Mouse (Mus musculus) yolk sac, embryonic 10.5 days (tissue): Measurements from ENCODE around the gene Atp5c1.

Source experiments
- DNase-seq: peaks from one replicate; pipeline ENCODE4 v3.0.0-alpha.2; 2017; ENCODE audit warnings: low spot score

Atp5c1 gene

GRCm38 (mm10) chr2:10050878-10051277 lies 29.4 kb downstream of the Atp5c1 start:
- no peak for DNase-seq

DNA sequence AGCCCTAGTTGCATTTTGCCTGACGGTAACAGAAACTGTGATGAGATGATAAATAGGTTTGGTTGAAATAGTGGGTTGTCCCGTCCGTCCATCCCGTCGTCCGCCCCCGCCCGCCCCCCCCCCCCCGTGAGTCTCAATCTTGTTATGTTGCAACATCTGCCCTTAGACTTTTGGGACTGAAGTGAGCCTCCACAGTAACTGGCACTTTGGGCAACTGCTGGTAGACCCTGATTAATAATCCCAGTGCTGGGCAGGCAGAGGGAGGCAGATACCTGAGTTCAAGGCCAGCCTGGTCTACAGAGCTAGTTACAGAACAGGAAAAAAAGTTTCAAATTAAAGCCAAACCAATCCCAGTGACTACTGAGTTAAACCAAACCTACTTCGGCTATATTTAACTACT lies 30.9 kb downstream of the Atp5c1 start:
- no peak for DNase-seq

GRCm38 (mm10) chr2:10048461-10048860 lies 31.8 kb downstream of the Atp5c1 start, which contains the start of gene Taf3:
Gene Taf3, minus strand, starts transcription at chr2:10048596.
- peak; percentile 88 for DNase-seq

DNA sequence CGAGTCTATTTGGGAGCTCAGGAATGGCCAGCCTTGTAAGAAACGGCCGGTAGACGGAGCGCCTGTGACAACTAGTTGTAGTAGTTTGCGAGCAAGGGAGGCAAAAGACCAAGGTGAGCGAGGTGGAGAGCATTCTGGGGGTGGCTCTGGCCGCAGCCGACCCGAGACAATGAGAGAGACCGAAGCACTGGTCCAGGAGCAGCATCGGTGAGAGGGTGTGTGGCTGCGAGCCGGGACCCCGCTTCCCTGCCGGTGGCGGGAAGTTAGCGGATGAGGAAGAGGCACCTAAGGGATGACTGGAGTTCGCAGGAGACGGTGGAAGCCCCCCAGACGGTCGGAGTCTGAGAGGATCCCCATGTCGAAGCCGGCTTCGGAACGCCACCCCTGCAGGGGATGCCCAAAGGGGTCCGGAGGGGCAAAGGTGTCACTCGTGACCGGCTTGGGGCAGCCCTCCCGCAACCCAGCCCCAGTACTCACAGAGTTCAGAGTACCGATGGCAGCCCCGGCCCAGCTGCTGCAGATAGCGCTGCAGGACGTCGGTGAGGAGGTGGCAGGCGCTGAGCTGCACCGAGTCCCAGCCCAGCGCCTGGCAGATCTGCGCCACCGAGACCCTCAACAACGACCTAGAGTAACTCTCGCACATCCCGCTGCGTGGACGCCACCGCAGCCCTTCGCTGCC lies 32.4 kb downstream of the Atp5c1 start:
- DNase-seq = peak; percentile 24

- no peak for DNase-seq
These were observed 45.3 kb downstream of the Atp5c1 start for GRCm38 (mm10) chr2:10034976-10035375.

DNA sequence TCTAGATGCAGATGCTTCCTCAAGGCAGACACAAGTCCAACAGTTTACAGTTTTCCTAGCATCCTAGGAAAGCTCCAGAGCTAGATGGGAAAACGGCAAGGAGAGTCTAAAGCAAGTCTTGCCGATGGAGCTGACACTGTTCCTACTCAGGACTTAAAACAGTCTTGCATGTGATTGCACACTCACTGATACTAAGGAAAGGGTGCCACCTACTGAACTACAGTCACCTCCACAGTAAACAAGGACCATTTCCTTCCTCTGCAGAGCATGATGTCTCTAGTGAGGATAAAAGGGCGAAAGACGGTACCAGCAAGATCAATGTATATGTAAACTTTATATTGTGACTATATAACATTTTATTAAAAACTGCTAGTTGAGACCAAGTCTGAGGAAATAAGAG lies 46.6 kb downstream of the Atp5c1 start:
- DNase-seq = no peak

DNA sequence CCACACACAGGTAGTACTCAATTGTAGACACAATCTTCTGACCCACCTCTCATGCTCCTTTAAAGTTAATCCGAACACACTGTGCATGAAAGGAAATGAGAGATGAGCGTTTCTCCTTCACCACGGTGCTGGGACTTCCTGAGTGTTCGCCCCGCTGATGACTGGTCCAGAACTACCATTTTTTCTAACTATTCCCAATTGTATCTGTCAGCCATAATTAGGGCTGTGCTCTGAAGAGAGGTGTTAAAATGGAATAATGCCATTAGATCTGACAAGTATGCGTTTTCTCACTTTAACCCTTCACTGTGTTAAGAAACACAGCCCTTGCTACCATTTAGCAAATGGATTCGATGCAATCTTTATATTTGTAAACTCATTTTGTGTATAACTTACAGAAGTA lies 50.6 kb downstream of the Atp5c1 start:
- DNase-seq = no peak

GRCm38 (mm10) chr2:10024264-10024663 lies 56.0 kb downstream of the Atp5c1 start:
- no peak for DNase-seq

GRCm38 (mm10) chr2:10021296-10021695 lies 59.0 kb downstream of the Atp5c1 start:
- no peak for DNase-seq

DNA sequence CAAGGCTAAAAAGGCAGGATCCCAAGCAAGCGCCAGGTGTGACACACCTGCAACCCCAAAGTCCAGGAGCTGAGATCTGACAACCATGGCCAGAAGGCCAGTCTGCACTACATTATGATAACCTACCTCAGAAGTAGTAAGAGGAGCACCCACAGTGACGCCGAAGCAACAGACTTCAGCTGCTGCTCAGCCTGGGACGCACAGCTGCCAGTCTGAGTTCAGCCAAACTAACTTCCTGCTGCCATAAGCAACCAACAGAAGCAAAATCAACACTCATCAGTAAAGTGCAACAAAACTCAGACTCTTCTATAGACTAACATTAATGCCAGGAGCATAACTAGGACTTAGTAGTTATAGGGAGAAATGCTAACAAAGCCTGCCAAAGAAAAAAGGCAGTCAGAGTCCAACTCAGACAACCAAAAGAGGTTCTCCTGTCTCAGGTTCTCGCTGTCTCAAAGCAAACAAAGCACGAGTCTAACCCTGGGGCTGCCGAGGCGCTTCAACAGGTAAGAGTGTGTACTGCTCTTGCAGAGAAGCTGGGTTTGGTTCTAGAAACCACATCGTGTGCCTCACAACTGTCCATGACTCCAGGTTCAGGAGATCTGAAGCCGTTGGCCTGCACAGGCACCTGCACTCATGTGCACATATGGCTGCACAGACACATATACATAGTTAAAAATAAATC lies 65.2 kb downstream of the Atp5c1 start:
- no peak for DNase-seq

GRCm38 (mm10) chr2:10010263-10010909 lies 69.9 kb downstream of the Atp5c1 start:
- peak; percentile 26 for DNase-seq

DNA sequence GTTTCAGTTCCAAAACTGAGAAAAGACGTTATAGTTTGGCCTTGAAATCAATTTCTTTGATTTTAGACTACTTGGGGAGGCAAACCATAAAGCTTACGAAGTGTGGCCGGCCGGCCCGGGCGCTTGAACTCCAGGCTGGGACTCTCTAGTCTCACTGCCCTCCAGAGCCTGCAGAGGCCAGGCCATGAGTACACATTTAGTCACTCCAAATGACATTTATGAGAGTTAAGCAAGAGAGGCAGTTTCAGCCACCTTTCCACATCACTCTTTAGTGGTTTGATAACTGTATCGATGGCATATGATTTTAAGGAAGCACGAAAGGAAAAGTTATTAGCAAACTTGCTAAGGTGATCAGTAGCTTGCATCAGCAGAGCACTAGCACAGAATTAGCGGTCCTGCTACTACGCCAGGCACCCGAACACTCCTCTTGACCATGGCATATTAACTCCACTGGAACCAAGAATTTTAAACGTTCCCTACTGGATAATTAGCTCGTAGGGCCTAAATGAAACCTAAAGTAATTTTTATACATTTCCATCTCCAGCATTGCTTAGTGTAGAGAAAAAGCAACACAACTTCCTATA lies 70.5 kb downstream of the Atp5c1 start:
- no peak for DNase-seq

DNA sequence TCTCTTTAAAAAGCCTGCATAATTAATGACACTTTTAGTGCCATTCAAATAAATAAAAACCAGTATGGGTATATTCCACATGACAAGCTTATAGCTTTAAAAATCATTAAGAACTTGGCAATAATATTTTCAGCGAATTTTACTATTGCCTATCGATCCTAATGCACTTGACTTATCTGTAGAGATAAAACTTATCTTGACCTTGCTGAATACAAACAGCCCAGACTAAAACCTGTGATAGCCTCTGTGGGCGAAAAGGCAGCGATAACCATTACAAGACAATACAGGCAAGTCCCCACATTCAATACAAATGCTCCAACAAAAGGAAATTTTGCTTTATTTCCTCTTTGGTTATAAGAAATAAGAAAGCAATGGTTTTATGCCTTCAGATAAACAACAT lies 71.7 kb downstream of the Atp5c1 start:
- DNase-seq = no peak
